In the genomic region with DNA sequence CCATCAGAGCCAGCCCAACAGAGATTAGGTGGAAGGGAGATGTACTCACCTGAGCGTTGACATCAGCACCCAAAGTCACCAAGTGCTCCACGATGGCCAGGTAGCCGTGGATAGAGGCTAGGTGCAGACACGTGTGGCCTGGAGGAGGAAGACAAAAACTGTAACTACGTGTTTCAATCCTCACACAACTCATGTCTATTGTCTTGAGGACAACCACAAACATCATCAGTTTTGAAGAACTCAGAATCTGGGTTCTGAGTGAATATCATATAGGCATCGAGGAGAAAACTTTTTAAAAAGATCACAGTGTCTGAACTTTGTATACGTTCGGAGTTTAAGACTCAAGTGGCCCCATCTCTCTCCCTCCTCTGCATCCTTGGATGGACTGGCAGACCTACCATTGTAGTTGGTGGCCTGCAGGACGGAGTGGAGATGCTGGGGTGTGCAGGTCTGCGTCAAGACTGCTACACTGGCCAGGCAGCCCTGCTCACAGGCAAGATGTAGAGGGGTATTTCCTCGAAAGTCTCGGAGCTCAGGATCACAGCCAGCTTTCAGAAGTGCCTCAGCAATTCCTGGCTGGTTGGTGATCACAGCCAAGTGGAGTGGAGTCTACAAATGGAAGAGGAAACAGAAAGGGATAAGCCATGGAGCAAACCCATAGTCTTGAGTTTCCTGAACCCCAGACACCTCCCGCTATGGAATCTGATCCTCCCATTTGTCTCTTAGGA, we compare ENCODE assay signal across 8 mouse cellular contexts. TPM values are rescaled to one million over a fixed set of nuclear protein-coding genes. Genes with fewer than 3 reads are reported as not detected.
A peak's percentile ranks its signal among the peaks of the same experiment; 100 is the strongest.
DNase-seq lines count a peak whose midpoint lies in the region; ATAC-seq and TF ChIP-seq lines count a peak whose summit lies in the region.

No protein-coding gene starts in this region.

- peak overlapping the region; percentile 96 for H3K9ac ChIP-seq in kidney, embryonic 14.5 days (ENCODE audit: low read depth, low read length)
- H3K9ac ChIP-seq in forebrain, embryonic 15.5 days (replicated peaks): peak overlapping the region; percentile 94; the same call in 1 of the 2 replicates
- H3K9ac ChIP-seq in hindbrain, embryonic 14.5 days: peak overlapping the region; percentile 93
- 0 out of 2 replicates have a peak overlapping the region, but pooled peaks have one; percentile 21 for H3K9ac ChIP-seq in stomach, embryonic 15.5 days

- peaks cover 18% of the 10 kb centered on the region for H3K4me1 ChIP-seq in kidney, embryonic 14.5 days (ENCODE audit: control insufficient read depth, insufficient read depth, low read length)
- peaks cover 28% of the 10 kb centered on the region for H3K4me1 ChIP-seq in forebrain, embryonic 15.5 days
- H3K4me1 ChIP-seq in hindbrain, embryonic 14.5 days (replicated peaks; ENCODE audit: control insufficient read depth, insufficient read depth, low read length): peaks cover 23% of the 10 kb centered on the region
- peaks cover 21% of the 10 kb centered on the region for H3K4me1 ChIP-seq in lung, adult 2 months (ENCODE audit: control insufficient read depth, insufficient read depth, low read length)
- H3K4me1 ChIP-seq in stomach, embryonic 15.5 days: peaks cover 25% of the 10 kb centered on the region; the same call in 1 of the 2 replicates

- no peak for ATAC-seq in kidney, embryonic 14.5 days (ENCODE audit: low FRiP score, low TSS enrichment)
- ATAC-seq in forebrain, embryonic 15.5 days (replicated peaks): no peak
- ATAC-seq in hindbrain, embryonic 14.5 days (ENCODE audit: low FRiP score): no peak
- ATAC-seq in stomach, embryonic 15.5 days (ENCODE audit: insufficient read depth, low FRiP score, low read depth): no peak
- no peak for ATAC-seq in frontal cortex, adult (ENCODE audit: low TSS enrichment)

- no peaks in the 10 kb centered on the region for H3K9me3 ChIP-seq in kidney, embryonic 14.5 days (ENCODE audit: control insufficient read depth, low read length)
- H3K9me3 ChIP-seq in forebrain, embryonic 15.5 days: no peaks in the 10 kb centered on the region
- H3K9me3 ChIP-seq in hindbrain, embryonic 14.5 days (ENCODE audit: control insufficient read depth, low read length): no peaks in the 10 kb centered on the region
- no peaks in the 10 kb centered on the region for H3K9me3 ChIP-seq in stomach, embryonic 15.5 days

- peak; percentile 49; the same call in 1 of the 2 replicates for TF ChIP-seq POLR2A in lung, adult 2 months (IDR thresholded peaks at IDR 0.05; ENCODE audit: borderline replicate concordance, extremely low read depth, low read depth, low read length)

- no peak for TF ChIP-seq CTCF in lung, adult 2 months (IDR thresholded peaks at IDR 0.05; ENCODE audit: insufficient read depth, low read length)

- WGBS in kidney, embryonic 14.5 days: 74% methylated on average over 13 of the region's 13 CpGs
- WGBS in forebrain, embryonic 15.5 days: 84% methylated on average over 13 of the region's 13 CpGs
- WGBS in hindbrain, embryonic 14.5 days: 83% methylated on average over 13 of the region's 13 CpGs
- 34% methylated on average over 13 of the region's 13 CpGs for WGBS in lung, adult 2 months
- 71% methylated on average over 13 of the region's 13 CpGs for WGBS in stomach, embryonic 15.5 days

- no peaks in the 10 kb centered on the region for H3K27me3 ChIP-seq in kidney, embryonic 14.5 days (ENCODE audit: control insufficient read depth, insufficient read depth, low read length)
- H3K27me3 ChIP-seq in forebrain, embryonic 15.5 days: no peaks in the 10 kb centered on the region
- no peaks in the 10 kb centered on the region for H3K27me3 ChIP-seq in hindbrain, embryonic 14.5 days (ENCODE audit: control insufficient read depth, insufficient read depth, low read length)
- no peaks in the 10 kb centered on the region for H3K27me3 ChIP-seq in stomach, embryonic 15.5 days (replicated peaks)

- H3K36me3 ChIP-seq in kidney, embryonic 14.5 days (ENCODE audit: control insufficient read depth, insufficient read depth, low read length): peaks cover 39% of the 10 kb centered on the region
- peaks cover 19% of the 10 kb centered on the region for H3K36me3 ChIP-seq in forebrain, embryonic 15.5 days
- H3K36me3 ChIP-seq in hindbrain, embryonic 14.5 days (replicated peaks; ENCODE audit: control insufficient read depth, insufficient read depth): peaks cover 34% of the 10 kb centered on the region
- peaks cover 16% of the 10 kb centered on the region for H3K36me3 ChIP-seq in stomach, embryonic 15.5 days

- peak overlapping the region; percentile 96 for H3K4me3 ChIP-seq in kidney, embryonic 14.5 days (ENCODE audit: low read length)
- peak overlapping the region; percentile 84 for H3K4me3 ChIP-seq in forebrain, embryonic 15.5 days
- peak overlapping the region; percentile 84 for H3K4me3 ChIP-seq in hindbrain, embryonic 14.5 days (replicated peaks; ENCODE audit: low read length)
- H3K4me3 ChIP-seq in lung, adult 2 months (replicated peaks; ENCODE audit: extremely low read depth, low read depth, low read length): peak overlapping the region; percentile 100
- peak overlapping the region; percentile 87 for H3K4me3 ChIP-seq in stomach, embryonic 15.5 days (replicated peaks)

- peak overlapping the region; percentile 100; the same call in 1 of the 2 replicates for H3K27ac ChIP-seq in kidney, embryonic 14.5 days (ENCODE audit: low read depth, low read length)
- H3K27ac ChIP-seq in forebrain, embryonic 15.5 days (replicated peaks): peak overlapping the region; percentile 98; the same call in 1 of the 2 replicates
- H3K27ac ChIP-seq in hindbrain, embryonic 14.5 days: peak overlapping the region; percentile 98
- peak overlapping the region; percentile 100 for H3K27ac ChIP-seq in stomach, embryonic 15.5 days

- H3K4me2 ChIP-seq in kidney, embryonic 14.5 days (replicated peaks; ENCODE audit: low read depth, low read length): peak overlapping the region; percentile 74
- peak overlapping the region; percentile 68 for H3K4me2 ChIP-seq in forebrain, embryonic 15.5 days (replicated peaks)
- peak overlapping the region; percentile 86 for H3K4me2 ChIP-seq in hindbrain, embryonic 14.5 days (replicated peaks)
- H3K4me2 ChIP-seq in stomach, embryonic 15.5 days: peak overlapping the region; percentile 77

- no peak for DNase-seq in kidney, adult 11 months
- peak; percentile 78 for DNase-seq in adipocyte (ENCODE audit: low spot score)
- no peak for DNase-seq in hindbrain, embryonic 14.5 days (ENCODE audit: low spot score)
- DNase-seq in lung, adult 2 months: peak; percentile 61

RNA-seq across cellular contexts. Expression of a gene that starts 1.6 kb away (rescaled TPM):
- polyA plus RNA-seq in kidney, embryonic 14.5 days (2014; fragmentation: Nextera tagmentation; extraction: Ambion mirVana): 69.0 and 75.2 TPM in 2 replicates
- 56.2 and 59.4 TPM in 2 replicates for polyA plus RNA-seq in forebrain, embryonic 15.5 days (2015; fragmentation: Nextera tagmentation; extraction: Ambion mirVana)
- 59.7 and 63.9 TPM in 2 replicates for polyA plus RNA-seq in hindbrain, embryonic 14.5 days (2014; fragmentation: Nextera tagmentation; extraction: Ambion mirVana)
- 282 and 367 TPM in 2 replicates for polyA plus RNA-seq in lung, adult 2 months (2012; rRNA removed)
- polyA plus RNA-seq in stomach, embryonic 15.5 days (2015; fragmentation: Nextera tagmentation; extraction: Ambion mirVana): 78.4 and 81.8 TPM in 2 replicates

Comparison
In these comparisons a context has a peak if more than half of its experiments do, and no peak if none do; other contexts are left out.
1. H3K9ac ChIP-seq: peak in every context shown above with its lines; median percentile 96 in kidney, embryonic 14.5 days; 94 in forebrain, embryonic 15.5 days; 93 in hindbrain, embryonic 14.5 days; 21 in stomach, embryonic 15.5 days.
2. DNase-seq: peak in adipocyte (single experiment) and lung, adult 2 months (single experiment); none in kidney, adult 11 months (single experiment) and hindbrain, embryonic 14.5 days (single experiment).
3. Peak in every context shown above with its lines, with median percentiles within 50 percentile points of each other: H3K27ac ChIP-seq, H3K4me2 ChIP-seq and H3K4me3 ChIP-seq.